Mouse (Mus musculus): ENCODE results near the gene Gm11172. TPM values are rescaled to one million over a fixed set of nuclear protein-coding genes. Genes with fewer than 3 reads are reported as not detected.

Gene Gm11172
- polyA plus RNA-seq, 1 experiment from 2014 or later, result not detected

DNA sequence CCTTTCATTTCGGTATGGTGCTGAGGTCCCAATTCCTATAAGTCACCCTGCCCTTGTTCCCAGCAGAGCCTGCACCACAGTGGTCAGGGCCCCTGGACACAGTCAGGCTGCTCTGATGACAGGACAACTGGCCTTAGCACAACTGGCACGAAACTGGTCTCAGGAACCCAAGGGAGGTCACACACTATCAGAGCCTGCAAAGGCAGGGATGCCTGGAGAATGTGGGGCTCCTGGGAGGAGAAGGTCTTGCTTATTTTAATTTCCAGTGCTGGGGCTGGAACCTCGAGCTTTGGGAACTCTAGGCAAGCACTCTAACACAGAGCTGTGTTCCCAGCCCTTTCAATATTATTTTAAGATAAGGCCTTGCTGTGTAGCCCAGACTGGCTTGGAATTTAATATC lies 7.3 kb downstream of the Gm11172 start:
- WGBS, result 71% methylated on average over 3 of the region's 3 CpGs
- no peak for ATAC-seq (ENCODE audit: low FRiP score)
- Histone ChIP-seq H3K9me3 (ENCODE audit: control insufficient read depth, low read length) (no peaks in the 10 kb centered on the region), H3K4me2 (replicated peaks; ENCODE audit: low read depth, low read length) (no peak overlapping the region), H3K9ac (ENCODE audit: low read depth, low read length) (no peak overlapping the region), H3K4me1 (replicated peaks; ENCODE audit: control insufficient read depth, insufficient read depth, low read length) (no peaks in the 10 kb centered on the region), H3K4me3 (ENCODE audit: low read depth, low read length) (no peak overlapping the region), H3K36me3 (ENCODE audit: control insufficient read depth, insufficient read depth, low read length) (no peaks in the 10 kb centered on the region), H3K27ac (ENCODE audit: low read depth, low read length) (no peak overlapping the region), H3K27me3 (ENCODE audit: control insufficient read depth, insufficient read depth, low read length) (no peaks in the 10 kb centered on the region)
- no peak for DNase-seq (ENCODE audit: low spot score)

DNA sequence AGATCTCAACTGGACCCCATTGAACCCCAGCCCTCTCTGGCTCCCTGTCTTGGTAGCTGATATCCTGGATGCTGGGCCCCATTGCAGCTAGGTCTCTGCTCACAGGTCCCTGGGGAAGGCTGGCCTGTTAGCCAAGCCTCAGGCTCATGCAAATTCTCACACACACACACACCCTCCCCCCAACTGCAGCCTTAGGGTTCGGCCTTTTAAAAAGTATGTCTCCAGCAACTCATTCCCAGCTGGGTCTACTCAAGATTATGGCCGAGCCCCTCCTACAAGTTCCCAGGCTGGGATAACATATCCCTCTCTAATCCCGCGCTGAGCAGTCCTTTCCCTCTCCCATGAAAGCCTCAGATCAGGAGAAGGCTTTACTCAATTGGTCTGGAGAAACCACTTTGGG lies 8.7 kb downstream of the Gm11172 start:
- H3K27ac ChIP-seq (ENCODE audit: low read depth, low read length), result no peak overlapping the region
- 74% methylated on average over 4 of the region's 4 CpGs for WGBS
- no peak overlapping the region for H3K4me2 ChIP-seq (replicated peaks; ENCODE audit: low read depth, low read length)
- no peaks in the 10 kb centered on the region for H3K27me3 ChIP-seq (ENCODE audit: control insufficient read depth, insufficient read depth, low read length)
- no peak overlapping the region for H3K9ac ChIP-seq (ENCODE audit: low read depth, low read length)
- no peaks in the 10 kb centered on the region for H3K9me3 ChIP-seq (ENCODE audit: control insufficient read depth, low read length)
- H3K36me3 ChIP-seq (ENCODE audit: control insufficient read depth, insufficient read depth, low read length), result no peaks in the 10 kb centered on the region
- ATAC-seq (ENCODE audit: low FRiP score) (no peak), DNase-seq (ENCODE audit: low spot score) (no peak)
- no peak overlapping the region for H3K4me3 ChIP-seq (ENCODE audit: low read depth, low read length)
- H3K4me1 ChIP-seq (replicated peaks; ENCODE audit: control insufficient read depth, insufficient read depth, low read length), result no peaks in the 10 kb centered on the region

GRCm38 (mm10) chr16:10824536-10824935 lies 11.8 kb downstream of the Gm11172 start:
- WGBS, result 89% methylated on average over 1 of the region's 1 CpGs
- ATAC-seq (ENCODE audit: low FRiP score), result no peak
- no peak overlapping the region for H3K9ac ChIP-seq (ENCODE audit: low read depth, low read length)

GRCm38 (mm10) chr16:10825840-10826239 lies 13.1 kb downstream of the Gm11172 start:
- WGBS, result 84% methylated on average over 4 of the region's 4 CpGs
- H3K9me3 ChIP-seq (ENCODE audit: control insufficient read depth, low read length), result no peaks in the 10 kb centered on the region
- H3K27ac ChIP-seq (ENCODE audit: low read depth, low read length), result no peak overlapping the region
- H3K36me3 ChIP-seq (ENCODE audit: control insufficient read depth, insufficient read depth, low read length), result no peaks in the 10 kb centered on the region
- H3K9ac ChIP-seq (ENCODE audit: low read depth, low read length), result no peak overlapping the region
- H3K4me3 ChIP-seq (ENCODE audit: low read depth, low read length), result no peak overlapping the region
- ATAC-seq (ENCODE audit: low FRiP score), result no peak
- H3K4me2 ChIP-seq (replicated peaks; ENCODE audit: low read depth, low read length), result no peak overlapping the region
- H3K27me3 ChIP-seq (ENCODE audit: control insufficient read depth, insufficient read depth, low read length), result no peaks in the 10 kb centered on the region
- H3K4me1 ChIP-seq (replicated peaks; ENCODE audit: control insufficient read depth, insufficient read depth, low read length), result no peaks in the 10 kb centered on the region
- DNase-seq (ENCODE audit: low spot score), result no peak

More at GRCm38 (mm10) chr16:10824536-10824935, 11.8 kb downstream of the Gm11172 start:
- DNase-seq (ENCODE audit: low spot score), result no peak
- H3K4me2 ChIP-seq (replicated peaks; ENCODE audit: low read depth, low read length), result no peak overlapping the region
- H3K4me1 ChIP-seq (replicated peaks; ENCODE audit: control insufficient read depth, insufficient read depth, low read length), result no peaks in the 10 kb centered on the region
- H3K27me3 ChIP-seq (ENCODE audit: control insufficient read depth, insufficient read depth, low read length), result no peaks in the 10 kb centered on the region
- no peak overlapping the region for H3K27ac ChIP-seq (ENCODE audit: low read depth, low read length)
- H3K9me3 ChIP-seq (ENCODE audit: control insufficient read depth, low read length), result no peaks in the 10 kb centered on the region
- H3K36me3 ChIP-seq (ENCODE audit: control insufficient read depth, insufficient read depth, low read length), result no peaks in the 10 kb centered on the region
- no peak overlapping the region for H3K4me3 ChIP-seq (ENCODE audit: low read depth, low read length)

- Histone ChIP-seq H3K36me3 (ENCODE audit: control insufficient read depth, insufficient read depth, low read length) (no peaks in the 10 kb centered on the region), H3K9ac (ENCODE audit: low read depth, low read length) (no peak overlapping the region), H3K9me3 (ENCODE audit: control insufficient read depth, low read length) (no peaks in the 10 kb centered on the region), H3K4me3 (ENCODE audit: low read depth, low read length) (no peak overlapping the region), H3K4me2 (replicated peaks; ENCODE audit: low read depth, low read length) (no peak overlapping the region), H3K27ac (ENCODE audit: low read depth, low read length) (no peak overlapping the region), H3K4me1 (replicated peaks; ENCODE audit: control insufficient read depth, insufficient read depth, low read length) (no peaks in the 10 kb centered on the region), H3K27me3 (ENCODE audit: control insufficient read depth, insufficient read depth, low read length) (no peaks in the 10 kb centered on the region)
- 93% methylated on average over 9 of the region's 9 CpGs for WGBS
- ATAC-seq (ENCODE audit: low FRiP score) (no peak), DNase-seq (ENCODE audit: low spot score) (no peak)
Measured at GRCm38 (mm10) chr16:10827269-10827668, 14.6 kb downstream of the Gm11172 start.

- no peak for ATAC-seq (ENCODE audit: low FRiP score)
- H3K4me2 ChIP-seq (replicated peaks; ENCODE audit: low read depth, low read length), result no peak overlapping the region
- H3K9me3 ChIP-seq (ENCODE audit: control insufficient read depth, low read length), result no peaks in the 10 kb centered on the region
- WGBS, result 83% methylated on average over 7 of the region's 7 CpGs
- H3K36me3 ChIP-seq (ENCODE audit: control insufficient read depth, insufficient read depth, low read length), result no peaks in the 10 kb centered on the region
- DNase-seq (ENCODE audit: low spot score), result no peak
- H3K27me3 ChIP-seq (ENCODE audit: control insufficient read depth, insufficient read depth, low read length), result no peaks in the 10 kb centered on the region
- H3K27ac ChIP-seq (ENCODE audit: low read depth, low read length), result no peak overlapping the region
- H3K4me1 ChIP-seq (replicated peaks; ENCODE audit: control insufficient read depth, insufficient read depth, low read length), result no peaks in the 10 kb centered on the region
- H3K4me3 ChIP-seq (ENCODE audit: low read depth, low read length), result no peak overlapping the region
- H3K9ac ChIP-seq (ENCODE audit: low read depth, low read length), result no peak overlapping the region
Measured at GRCm38 (mm10) chr16:10827766-10828460, 15.2 kb downstream of the Gm11172 start.

DNA sequence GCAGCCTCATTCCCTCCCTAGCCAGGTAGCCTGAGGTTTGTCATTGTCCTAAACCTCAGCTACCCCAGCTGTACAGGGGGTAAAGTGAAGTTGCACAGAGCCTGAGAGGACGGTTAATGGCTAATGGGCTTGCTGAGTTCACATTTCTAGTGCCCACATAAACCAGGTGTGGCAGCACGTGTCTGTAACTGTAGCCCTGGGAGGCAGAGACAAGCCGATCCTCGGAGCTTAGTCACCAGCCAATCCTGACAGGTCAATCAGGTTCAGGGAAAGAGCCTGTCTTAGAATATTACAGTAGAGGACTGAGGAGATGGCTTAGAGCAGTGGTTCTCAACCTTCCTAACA lies 15.7 kb downstream of the Gm11172 start:
- ATAC-seq (ENCODE audit: low FRiP score), result no peak

DNA sequence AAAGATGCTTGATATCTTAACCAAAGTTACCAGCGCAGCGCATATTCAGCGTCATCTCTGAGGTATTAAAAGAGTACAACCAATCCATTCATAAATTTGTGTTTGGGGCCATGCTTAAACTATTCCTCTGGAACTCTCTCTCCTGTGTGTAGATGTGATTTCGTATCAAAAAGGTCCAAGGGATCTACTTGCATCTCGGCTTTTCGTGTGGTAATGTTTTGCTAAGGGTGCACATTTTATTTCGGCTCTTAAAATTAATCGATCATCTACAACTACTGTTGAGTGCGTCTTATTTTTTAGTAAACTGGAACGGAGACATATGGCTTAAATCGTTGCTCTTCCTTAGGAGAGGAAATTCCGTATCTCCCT lies 21.8 kb downstream of the Gm11172 start:
- WGBS, result 13% methylated on average over 12 of the region's 12 CpGs
- H3K4me3 ChIP-seq (ENCODE audit: low read depth, low read length), result peak overlapping the region; percentile 85
- peaks cover 3% of the 10 kb centered on the region; the same call in 1 of the 2 replicates for H3K4me1 ChIP-seq (replicated peaks; ENCODE audit: control insufficient read depth, insufficient read depth, low read length)
- H3K36me3 ChIP-seq (ENCODE audit: control insufficient read depth, insufficient read depth, low read length), result no peaks in the 10 kb centered on the region
- H3K27me3 ChIP-seq (ENCODE audit: control insufficient read depth, insufficient read depth, low read length), result no peaks in the 10 kb centered on the region
- no peaks in the 10 kb centered on the region for H3K9me3 ChIP-seq (ENCODE audit: control insufficient read depth, low read length)
- H3K27ac ChIP-seq (ENCODE audit: low read depth, low read length), result no peak overlapping the region
- no peak for DNase-seq (ENCODE audit: low spot score)
- H3K4me2 ChIP-seq (replicated peaks; ENCODE audit: low read depth, low read length), result peak overlapping the region; percentile 94
- peak overlapping the region; percentile 78; the same call in 1 of the 2 replicates for H3K9ac ChIP-seq (ENCODE audit: low read depth, low read length)
- ATAC-seq (ENCODE audit: low FRiP score), result peak; percentile 12; the same call in 1 of the 2 replicates

More for the DNA sequence above, 15.7 kb downstream of the Gm11172 start:
- Histone ChIP-seq H3K27ac (ENCODE audit: low read depth, low read length) (no peak overlapping the region), H3K9ac (ENCODE audit: low read depth, low read length) (no peak overlapping the region), H3K4me1 (replicated peaks; ENCODE audit: control insufficient read depth, insufficient read depth, low read length) (no peaks in the 10 kb centered on the region), H3K27me3 (ENCODE audit: control insufficient read depth, insufficient read depth, low read length) (no peaks in the 10 kb centered on the region), H3K9me3 (ENCODE audit: control insufficient read depth, low read length) (no peaks in the 10 kb centered on the region), H3K4me2 (replicated peaks; ENCODE audit: low read depth, low read length) (no peak overlapping the region), H3K36me3 (ENCODE audit: control insufficient read depth, insufficient read depth, low read length) (no peaks in the 10 kb centered on the region), H3K4me3 (ENCODE audit: low read depth, low read length) (no peak overlapping the region)
- 79% methylated on average over 4 of the region's 4 CpGs for WGBS
- DNase-seq (ENCODE audit: low spot score), result no peak

GRCm38 (mm10) chr16:10834911-10835587 lies 22.3 kb downstream of the Gm11172 start, which contains the start of gene Rmi2:
TSS of gene Rmi2 (plus strand) at chr16:10835059.
- ATAC-seq (ENCODE audit: low FRiP score), result peak; percentile 94
- peak within 1 kb of the TSS; percentile 94 for H3K4me2 ChIP-seq (replicated peaks; ENCODE audit: low read depth, low read length)
- under 1% methylated on average over 57 of the region's 69 CpGs for WGBS

More at GRCm38 (mm10) chr16:10834911-10835587, 22.3 kb downstream of the Gm11172 start, which contains the start of gene Rmi2:
- Histone ChIP-seq H3K4me3 (ENCODE audit: low read depth, low read length) (peak within 1 kb of the TSS; percentile 85), H3K27me3 (ENCODE audit: control insufficient read depth, insufficient read depth, low read length) (no peaks in the 10 kb centered on the region), H3K27ac (ENCODE audit: low read depth, low read length) (no peak within 1 kb of the TSS), H3K9me3 (ENCODE audit: control insufficient read depth, low read length) (no peaks in the 10 kb centered on the region), H3K36me3 (ENCODE audit: control insufficient read depth, insufficient read depth, low read length) (no peaks in the 10 kb centered on the region), H3K9ac (ENCODE audit: low read depth, low read length) (peak within 1 kb of the TSS; percentile 78), H3K4me1 (replicated peaks; ENCODE audit: control insufficient read depth, insufficient read depth, low read length) (peaks cover 3% of the 10 kb centered on the region; the same call in 1 of the 2 replicates)
- peak; percentile 89 for DNase-seq (ENCODE audit: low spot score)
